Mouse (Mus musculus) cerebellum, adult 9-11 months (tissue): ENCODE measurements around the gene Ccnq.

Source experiments
- DNase-seq: peaks from one replicate; pipeline ENCODE4 v3.0.0; 2022

The Ccnq gene

DNA sequence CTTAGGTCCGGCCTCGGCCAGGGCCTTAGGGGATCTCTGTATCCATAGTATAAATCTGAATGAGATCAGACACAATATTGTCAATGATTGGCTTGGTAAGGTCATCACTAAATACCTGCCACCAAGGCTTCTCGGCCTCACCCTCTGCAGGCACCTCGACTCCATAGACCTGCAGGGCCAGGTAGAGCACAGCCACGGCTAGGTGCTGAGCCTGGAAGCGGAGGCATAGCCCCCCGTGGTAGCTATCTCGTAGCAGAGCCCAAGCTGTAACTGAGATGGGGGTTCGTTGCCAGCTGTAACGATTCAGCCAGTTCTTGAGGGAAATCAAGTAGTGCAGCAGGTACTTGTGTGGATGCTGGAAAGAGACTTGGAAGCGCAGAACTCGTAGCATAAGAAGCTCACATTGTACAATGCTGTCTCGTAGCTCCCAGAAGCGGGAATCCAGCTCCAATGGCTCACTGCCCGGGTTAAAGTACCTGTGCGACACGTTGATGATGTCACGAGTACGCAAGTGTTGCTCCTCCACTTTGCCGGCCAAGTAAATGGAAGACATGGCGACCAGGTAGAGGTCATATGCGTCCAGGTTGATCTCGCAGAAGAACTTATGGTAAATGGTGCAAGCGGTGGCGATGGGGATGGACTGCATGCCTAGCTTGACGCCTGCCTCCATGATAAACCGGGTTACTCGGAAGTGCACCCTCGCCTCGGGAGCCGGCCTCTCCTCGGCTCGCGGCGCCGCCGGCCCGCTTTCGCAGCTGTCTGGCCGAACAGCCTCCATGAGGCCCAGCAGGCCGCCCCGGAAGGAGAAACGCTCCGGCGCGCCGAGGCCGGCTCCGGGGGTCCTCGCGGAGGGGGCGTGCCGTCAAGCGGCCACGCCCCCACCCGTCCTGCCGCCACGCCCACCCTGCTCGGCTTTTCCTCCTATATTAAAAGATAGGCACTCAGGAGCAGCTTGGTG, at the start of gene Ccnq:
Gene Ccnq, minus strand, starts transcription at position 845 of the 958 bp plus-strand sequence.
- peak; percentile 51 for DNase-seq

- DNase-seq = no peak
These were observed 49.6 kb upstream of the Ccnq start for GRCm38 (mm10) chr11:78801094-78801493.

- no peak for DNase-seq
These were observed 44.7 kb upstream of the Ccnq start for GRCm38 (mm10) chr11:78796072-78796729.

GRCm38 (mm10) chr11:78793116-78793515, 41.6 kb upstream of the Ccnq start:
- no peak for DNase-seq

GRCm38 (mm10) chr11:78792465-78792864, 40.9 kb upstream of the Ccnq start:
- no peak for DNase-seq

DNA sequence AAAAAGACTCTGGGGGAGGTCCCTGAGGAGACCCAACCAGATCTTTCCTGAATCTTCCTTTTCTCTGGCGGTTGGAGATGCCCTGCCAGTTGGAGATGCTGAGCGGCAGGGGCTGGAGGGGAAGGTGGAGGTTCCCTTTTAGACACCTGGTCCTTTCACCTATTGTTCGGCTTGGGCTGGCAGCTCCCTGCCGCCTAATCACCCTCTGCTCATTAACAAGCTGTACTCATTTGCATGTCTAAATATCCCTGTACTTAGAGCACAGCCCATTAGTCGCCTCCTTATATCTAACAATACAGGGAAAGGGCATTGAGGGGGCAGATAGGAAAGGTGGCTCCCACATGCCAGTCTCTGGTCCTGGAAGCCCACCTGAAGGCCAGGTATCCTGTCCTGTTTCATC, 40.5 kb upstream of the Ccnq start:
- no peak for DNase-seq

DNA sequence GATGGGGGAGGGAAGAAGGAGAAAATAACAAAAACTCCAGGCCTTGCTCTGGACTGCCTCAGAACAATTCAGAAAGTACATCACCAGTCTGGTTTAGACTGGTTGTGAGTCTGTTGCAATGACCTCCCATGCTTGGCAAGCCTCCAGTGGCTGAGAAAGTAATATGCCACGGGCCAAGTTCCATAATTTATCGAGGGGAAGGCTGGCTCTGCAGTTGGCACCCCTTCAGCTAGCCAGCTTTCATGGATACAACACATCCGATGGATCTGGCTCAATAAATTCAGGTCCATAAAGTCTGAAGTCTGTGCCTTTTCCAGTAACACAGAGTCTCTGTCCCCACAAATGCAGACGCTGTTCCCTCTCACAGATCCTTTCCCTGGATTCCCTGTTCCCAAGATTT, 40.1 kb upstream of the Ccnq start:
- no peak for DNase-seq

DNA sequence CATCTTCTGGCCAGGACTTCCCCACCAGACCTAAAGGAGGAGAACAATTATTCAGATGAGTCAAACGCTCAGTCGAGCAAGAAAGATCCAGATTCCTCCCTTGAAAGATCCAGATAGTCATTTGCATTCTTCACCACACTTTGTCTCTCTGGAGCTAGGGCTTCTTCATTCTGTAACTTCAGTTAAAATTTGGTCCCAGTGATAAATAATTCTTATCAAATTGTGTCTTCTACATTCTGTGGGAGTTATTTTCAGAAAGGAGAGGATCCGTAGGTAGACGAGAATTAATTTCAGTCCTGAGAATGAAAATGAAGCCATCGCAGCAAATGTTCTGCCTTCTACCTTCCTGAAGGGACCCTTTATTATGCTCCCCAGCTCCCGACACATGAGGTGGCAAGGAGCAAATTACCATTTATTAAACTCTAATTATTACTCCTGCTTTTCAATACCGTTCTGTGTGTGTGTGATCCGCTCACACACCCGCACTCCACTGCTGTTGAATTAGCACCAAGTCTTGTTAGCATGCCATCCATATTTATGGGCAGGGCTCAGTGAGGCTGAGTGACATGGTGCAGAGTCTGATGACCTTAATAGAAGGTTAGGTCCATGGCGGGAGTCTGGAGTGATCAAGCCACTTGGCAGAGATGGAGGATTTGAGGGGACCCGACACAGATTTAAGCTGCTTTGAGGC, 38.0 kb upstream of the Ccnq start:
- no peak for DNase-seq

DNA sequence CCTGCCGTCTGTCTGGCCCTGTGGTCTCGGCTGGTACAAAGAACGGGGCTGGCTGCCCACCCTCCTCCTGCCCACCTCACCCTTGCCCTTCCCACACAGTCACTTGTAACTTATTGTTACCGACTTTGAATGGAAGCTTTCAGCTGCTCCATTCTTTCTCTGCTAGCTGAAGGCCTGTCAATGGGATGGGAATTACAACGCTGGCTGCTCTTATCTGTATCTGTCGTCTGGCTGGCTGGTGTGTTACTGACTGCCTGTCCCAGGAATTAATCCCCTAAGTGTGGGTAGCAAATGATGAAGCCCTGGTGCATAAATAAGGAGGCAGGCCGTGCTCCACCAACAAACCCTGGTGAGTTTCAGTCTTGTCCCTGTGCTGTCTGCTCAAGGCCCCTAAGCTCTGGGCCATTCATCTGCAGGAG, 34.5 kb upstream of the Ccnq start:
- no peak for DNase-seq

GRCm38 (mm10) chr11:78782791-78783347, 31.3 kb upstream of the Ccnq start:
- DNase-seq = no peak

- no peak for DNase-seq
These were observed 30.8 kb upstream of the Ccnq start for GRCm38 (mm10) chr11:78782326-78782725.

DNA sequence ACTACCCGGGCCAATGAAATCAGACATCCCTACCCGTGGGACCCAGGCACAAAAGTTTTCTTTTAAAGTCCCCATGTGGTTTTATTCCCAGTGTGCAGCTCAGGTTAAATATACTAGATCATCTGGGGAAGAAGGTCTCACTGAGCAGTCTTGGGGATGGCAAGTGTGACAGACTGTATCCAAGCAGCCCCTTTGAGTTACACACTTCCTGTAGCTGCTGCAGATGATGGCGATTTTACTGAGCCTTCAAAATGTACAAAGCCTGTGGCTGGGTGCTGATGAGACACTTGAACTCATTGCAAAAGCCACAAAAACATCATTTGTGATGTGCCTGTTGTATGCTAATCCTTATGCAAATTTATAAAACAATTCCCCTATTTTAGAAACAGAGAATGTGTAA, 29.0 kb upstream of the Ccnq start:
- DNase-seq = no peak

- no peak for DNase-seq
These were observed 28.5 kb upstream of the Ccnq start for GRCm38 (mm10) chr11:78780002-78780401.

DNA sequence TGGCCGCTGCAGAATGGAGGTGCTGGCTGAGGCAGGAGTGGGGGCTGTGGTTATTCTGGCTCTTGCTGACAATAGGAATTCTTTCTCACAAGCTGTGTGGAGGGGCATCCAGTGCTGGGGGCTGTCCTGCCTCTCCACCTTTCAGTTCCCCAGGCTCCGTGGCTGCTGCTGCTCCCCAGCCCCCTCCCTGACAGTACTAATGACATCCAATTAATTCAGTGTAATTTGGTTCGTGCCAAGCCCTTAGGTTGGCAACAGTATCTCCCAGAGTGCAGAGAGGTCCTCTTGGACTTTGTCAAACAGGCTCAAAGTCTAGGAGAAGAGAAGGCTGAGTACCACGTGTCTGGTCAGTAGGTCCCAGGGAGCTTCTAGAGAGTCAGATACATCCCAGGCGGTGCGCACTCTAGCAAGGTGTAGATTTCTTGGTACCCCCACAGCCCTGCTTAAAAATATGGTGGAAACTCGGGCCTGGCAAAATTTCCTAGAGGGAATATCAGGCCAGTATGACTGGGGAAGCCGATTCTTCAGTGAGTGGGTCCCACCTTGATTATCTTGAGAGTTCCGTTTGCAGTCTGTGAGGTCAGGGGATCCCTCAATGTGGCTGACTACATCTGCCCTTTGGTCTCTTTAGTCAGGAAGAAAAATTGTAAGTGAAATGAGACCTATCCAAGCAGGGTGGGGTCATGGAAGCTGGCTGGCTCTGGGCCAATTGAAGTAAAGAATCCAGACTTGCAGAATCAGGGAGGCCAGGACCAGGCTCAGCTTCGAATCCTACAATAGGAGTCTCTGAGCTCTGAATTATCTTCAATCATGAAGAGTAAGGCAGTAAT, 26.5 kb upstream of the Ccnq start:
- no peak for DNase-seq

GRCm38 (mm10) chr11:78771751-78772283, 20.3 kb upstream of the Ccnq start:
- no peak for DNase-seq

GRCm38 (mm10) chr11:78770436-78770835, 18.9 kb upstream of the Ccnq start:
- DNase-seq = no peak

GRCm38 (mm10) chr11:78768778-78769177, 17.2 kb upstream of the Ccnq start:
- no peak for DNase-seq

DNA sequence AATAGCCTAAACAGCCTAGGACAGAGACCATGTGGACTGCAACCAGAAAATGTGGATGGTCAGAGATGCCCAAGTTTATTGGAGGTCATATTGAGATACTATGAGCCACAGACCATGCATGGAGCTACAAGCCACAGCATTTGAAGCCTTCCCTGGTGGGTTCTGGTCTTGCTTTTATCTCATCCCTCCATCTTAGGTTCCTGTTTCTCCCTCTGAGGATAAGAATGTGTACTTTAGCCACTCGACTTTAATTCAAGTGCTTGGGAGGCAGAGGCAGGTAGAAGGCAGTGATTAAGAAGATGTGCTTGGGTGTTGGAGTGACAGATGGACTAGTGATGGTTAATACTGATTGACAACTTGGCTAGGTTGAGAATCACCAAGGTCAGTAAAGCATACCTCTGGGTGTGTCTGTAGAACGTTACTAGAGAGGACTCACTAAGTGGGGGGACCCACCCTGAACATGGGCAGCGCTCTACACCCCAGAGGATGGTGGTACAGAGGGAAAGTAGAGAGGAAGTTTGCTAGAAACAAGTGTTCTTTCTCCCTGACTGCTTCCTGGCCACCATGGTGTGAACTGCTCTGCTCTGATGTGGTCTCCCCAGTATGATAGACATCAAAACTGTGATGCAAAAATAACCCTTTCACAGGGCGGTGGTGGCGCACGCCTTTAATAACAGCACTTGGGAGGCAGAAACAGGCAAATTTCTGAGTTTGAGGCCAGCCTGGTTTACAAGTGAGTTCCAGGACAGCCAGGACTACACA, 14.7 kb upstream of the Ccnq start:
- DNase-seq = no peak

DNA sequence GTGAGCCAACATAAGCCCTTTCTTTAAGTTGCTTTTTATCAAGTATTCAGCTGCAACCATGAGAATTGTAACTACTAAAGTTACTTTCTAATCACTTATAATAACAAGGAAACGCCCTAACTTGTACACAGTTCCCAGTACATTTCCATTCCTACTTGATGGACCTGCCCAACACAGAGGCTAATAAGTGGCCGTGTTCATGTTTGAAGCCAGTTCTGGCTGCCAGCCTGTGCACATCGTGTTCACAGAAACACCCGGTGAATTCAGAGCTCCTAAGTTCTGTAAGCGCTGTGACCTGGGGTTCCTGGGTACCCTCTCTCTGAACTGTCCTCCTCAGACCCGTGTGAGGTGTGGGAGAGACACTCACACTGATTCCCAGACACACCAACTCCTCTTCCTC, 13.3 kb upstream of the Ccnq start:
- no peak for DNase-seq

- no peak for DNase-seq
These were observed 12.8 kb upstream of the Ccnq start for GRCm38 (mm10) chr11:78764304-78764703.

DNA sequence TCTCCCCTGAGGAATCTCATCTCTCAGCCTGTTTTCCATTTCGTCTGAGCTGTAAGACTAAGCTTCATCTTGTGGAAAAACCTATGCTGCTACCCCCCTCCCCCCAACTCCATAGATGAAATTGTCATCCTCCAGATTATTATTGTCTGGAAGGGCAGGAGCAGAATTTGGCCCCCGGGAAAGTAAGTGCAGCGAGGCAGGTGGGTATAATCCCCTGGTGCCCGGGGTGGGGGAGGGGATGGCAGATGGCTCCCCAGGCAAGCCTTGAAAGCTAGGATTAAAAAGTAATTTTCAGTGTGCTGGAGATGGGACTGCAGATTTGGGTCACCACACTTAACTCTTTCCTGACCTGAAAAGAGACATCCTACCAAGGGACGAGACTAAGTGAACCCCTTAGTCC, 10.7 kb upstream of the Ccnq start:
- DNase-seq = no peak
